Comparison of ENCODE assay signal across 16 mouse cellular contexts in genomic region chr1:20133636-20134035, GRCm38 (mm10).
"Had no signal": no experiment of that assay in that cellular context is flagged by ENCODE, and none has a peak within 500 bp of the region (broad histone marks: within the 10 kb centered on the region; RNA-seq: fewer than 3 reads in every experiment).

No protein-coding gene starts in this region.

- H3K4me2 ChIP-seq: limb, embryonic 15.5 days; liver, embryonic 15.5 days; lung, embryonic 14.5 days; neural tube, embryonic 12.5 days; stomach, embryonic 15.5 days had no signal

- H3K36me3 ChIP-seq: limb, embryonic 15.5 days; liver, embryonic 15.5 days; midbrain, embryonic 10.5 days; neural tube, embryonic 12.5 days; stomach, embryonic 15.5 days had no signal

- H3K27me3 ChIP-seq: limb, embryonic 15.5 days; liver, embryonic 15.5 days; neural tube, embryonic 12.5 days; stomach, embryonic 15.5 days had no signal

- DNase-seq: lung, adult 18-20 months; lung, embryonic 14.5 days; lung, postnatal 10 days; lung, postnatal 4 days; midbrain, embryonic 14.5 days; right cerebral cortex, postnatal 14 days; thymus, adult 2 months; thymus, postnatal 36 days had no signal

- H3K9ac ChIP-seq: limb, embryonic 15.5 days; liver, embryonic 15.5 days; lung, embryonic 14.5 days; neural tube, embryonic 12.5 days; stomach, embryonic 15.5 days had no signal

- H3K4me1 ChIP-seq: liver, embryonic 15.5 days; stomach, embryonic 15.5 days had no signal

- H3K9me3 ChIP-seq: limb, embryonic 15.5 days; liver, embryonic 15.5 days; midbrain, embryonic 10.5 days; neural tube, embryonic 12.5 days; stomach, embryonic 15.5 days had no signal

- H3K4me3 ChIP-seq: limb, embryonic 15.5 days; liver, embryonic 15.5 days; midbrain, embryonic 10.5 days; myocyte; neural tube, embryonic 12.5 days; stomach, embryonic 15.5 days had no signal

- ATAC-seq: midbrain, embryonic 16.5 days had no signal

- H3K27ac ChIP-seq: limb, embryonic 15.5 days; liver, embryonic 15.5 days; midbrain, embryonic 10.5 days; neural tube, embryonic 12.5 days; stomach, embryonic 15.5 days; stomach, postnatal 0 days had no signal
